Mouse (Mus musculus): ENCODE results near the gene Nhs. TPM values are rescaled to one million over a fixed set of nuclear protein-coding genes. Genes with fewer than 3 reads are reported as not detected.

The Nhs gene
- total and polyA plus RNA-seq, 3 experiments, result 0.04 TPM; not detected in 2

GRCm38 (mm10) chrX:161940696-161941095 is 218.8 kb downstream of the Nhs start:
- TF ChIP-seq POLR2A (IDR thresholded peaks at IDR 0.05; ENCODE audit: control insufficient read depth in 1 of 2, insufficient read depth in 1 of 2, low read depth in 1 of 2, low read length in 2 of 2, poor library complexity in 1 of 2), result no peak
- no peak for TF ChIP-seq USF1 (IDR thresholded peaks at IDR 0.05; ENCODE audit: low read depth, low read length)
- TF ChIP-seq E2F4 (IDR thresholded peaks at IDR 0.05; ENCODE audit: borderline replicate concordance, low read depth, low read length), result no peak
- TF ChIP-seq GATA1 (IDR thresholded peaks at IDR 0.05; ENCODE audit: low read depth, low read length), result no peak
- TF ChIP-seq RCOR1 (IDR thresholded peaks at IDR 0.05; ENCODE audit: low read depth, low read length), result no peak
- no peak for TF ChIP-seq POLR2AphosphoS5 (IDR thresholded peaks at IDR 0.05; ENCODE audit: borderline replicate concordance, low read depth, low read length)
- no peak for TF ChIP-seq JUND (IDR thresholded peaks at IDR 0.05; ENCODE audit: low read depth, low read length)
- no peak for TF ChIP-seq ZNF384 (IDR thresholded peaks at IDR 0.05; ENCODE audit: low read depth, low read length)
- TF ChIP-seq GABPA (IDR thresholded peaks at IDR 0.05; ENCODE audit: low read depth, low read length), result no peak
- no peak for TF ChIP-seq MAZ (IDR thresholded peaks at IDR 0.05; ENCODE audit: low read depth, low read length)
- no peak for TF ChIP-seq CTCF (IDR thresholded peaks at IDR 0.05 in 2 of 3, conservative IDR thresholded peaks at IDR 0.05 in 1 of 3; ENCODE audit: control insufficient read depth in 1 of 3, insufficient read depth in 1 of 3, low read depth in 2 of 3, low read length in 3 of 3, poor library complexity in 1 of 3, severe bottlenecking in 1 of 3)
- no peak for TF ChIP-seq SIN3A (IDR thresholded peaks at IDR 0.05; ENCODE audit: low read length)
- no peak for TF ChIP-seq NELFE (IDR thresholded peaks at IDR 0.05; ENCODE audit: low read depth, low read length)
- TF ChIP-seq ZKSCAN1 (IDR thresholded peaks at IDR 0.05; ENCODE audit: low read depth, low read length), result no peak
- no peak for TF ChIP-seq TAL1 (IDR thresholded peaks at IDR 0.05; ENCODE audit: low read length)
- no peak for TF ChIP-seq USF2 (IDR thresholded peaks at IDR 0.05; ENCODE audit: borderline replicate concordance in 1 of 2, insufficient read depth in 1 of 2, low read depth in 1 of 2, low read length in 2 of 2)
- no peak for TF ChIP-seq MXI1 (IDR thresholded peaks at IDR 0.05; ENCODE audit: low read depth, low read length)
- no peak for TF ChIP-seq UBTF (IDR thresholded peaks at IDR 0.05; ENCODE audit: borderline replicate concordance, insufficient read depth, low read depth, low read length)
- no peak for TF ChIP-seq MYB (IDR thresholded peaks at IDR 0.05; ENCODE audit: low read depth, low read length)
- TF ChIP-seq TBP (IDR thresholded peaks at IDR 0.05; ENCODE audit: low read depth, low read length), result no peak
- Histone ChIP-seq H3K4me3 (ENCODE audit: control insufficient read depth in 1 of 2, insufficient read depth in 1 of 2, low read depth in 2 of 2, low read length in 2 of 2) (no peak overlapping the region), H3K4me1 (ENCODE audit: control insufficient read depth in 1 of 2, insufficient read depth in 2 of 2, low read length in 2 of 2) (no peaks in the 10 kb centered on the region), H3K9me3 (replicated peaks; ENCODE audit: insufficient read depth, low read length) (no peaks in the 10 kb centered on the region), H3K79me2 (ENCODE audit: control insufficient read depth, insufficient read depth, low read length, poor library complexity) (no peaks in the 10 kb centered on the region), H3K27me3 (ENCODE audit: control insufficient read depth in 1 of 2, insufficient read depth in 2 of 2, low read length in 2 of 2) (no peaks in the 10 kb centered on the region), H3K9ac (ENCODE audit: control insufficient read depth, low read depth, low read length, poor library complexity, severe bottlenecking) (no peak overlapping the region), H3K27ac (ENCODE audit: control insufficient read depth, low read depth, low read length) (no peak overlapping the region), H3K36me3 (ENCODE audit: control insufficient read depth in 1 of 2, insufficient read depth in 2 of 2, low read length in 2 of 2) (no peaks in the 10 kb centered on the region)
- DNase-seq (ENCODE audit: low read depth, low spot score), result no peak

GRCm38 (mm10) chrX:161926683-161927053 is 232.9 kb downstream of the Nhs start:
- TF ChIP-seq ZC3H11A (IDR thresholded peaks at IDR 0.05; ENCODE audit: low read depth, low read length) (no peak), MXI1 (IDR thresholded peaks at IDR 0.05; ENCODE audit: low read depth, low read length) (no peak), TCF12 (IDR thresholded peaks at IDR 0.05; ENCODE audit: low read depth, low read length) (no peak), SMC3 (IDR thresholded peaks at IDR 0.05; ENCODE audit: low read depth, low read length) (no peak), POLR2AphosphoS2 (IDR thresholded peaks at IDR 0.05; ENCODE audit: low read length) (no peak), ZMIZ1 (IDR thresholded peaks at IDR 0.05; ENCODE audit: low read depth, low read length) (no peak), CTCF (IDR thresholded peaks at IDR 0.05 in 2 of 3, conservative IDR thresholded peaks at IDR 0.05 in 1 of 3; ENCODE audit: control insufficient read depth in 1 of 3, insufficient read depth in 1 of 3, low read depth in 2 of 3, low read length in 3 of 3, poor library complexity in 1 of 3, severe bottlenecking in 1 of 3) (no peak), POLR2A (IDR thresholded peaks at IDR 0.05; ENCODE audit: control insufficient read depth in 1 of 2, insufficient read depth in 1 of 2, low read depth in 1 of 2, low read length in 2 of 2, poor library complexity in 1 of 2) (no peak), USF1 (IDR thresholded peaks at IDR 0.05; ENCODE audit: low read depth, low read length) (no peak), BHLHE40 (IDR thresholded peaks at IDR 0.05; ENCODE audit: borderline replicate concordance, low read depth, low read length) (no peak), GATA1 (IDR thresholded peaks at IDR 0.05; ENCODE audit: low read depth, low read length) (no peak), UBTF (IDR thresholded peaks at IDR 0.05; ENCODE audit: borderline replicate concordance, insufficient read depth, low read depth, low read length) (no peak), GABPA (IDR thresholded peaks at IDR 0.05; ENCODE audit: low read depth, low read length) (no peak), USF2 (IDR thresholded peaks at IDR 0.05; ENCODE audit: borderline replicate concordance in 1 of 2, insufficient read depth in 1 of 2, low read depth in 1 of 2, low read length in 2 of 2) (no peak), MAFK (IDR thresholded peaks at IDR 0.05; ENCODE audit: borderline replicate concordance, low read depth, low read length) (no peak), NELFE (IDR thresholded peaks at IDR 0.05; ENCODE audit: low read depth, low read length) (no peak), HCFC1 (IDR thresholded peaks at IDR 0.05; ENCODE audit: low read depth, low read length) (no peak)
- H3K4me1 ChIP-seq (ENCODE audit: control insufficient read depth in 1 of 2, insufficient read depth in 2 of 2, low read length in 2 of 2), result no peaks in the 10 kb centered on the region

More at GRCm38 (mm10) chrX:161926683-161927053, 232.9 kb downstream of the Nhs start:
- no peak overlapping the region for H3K4me3 ChIP-seq (ENCODE audit: control insufficient read depth in 1 of 2, insufficient read depth in 1 of 2, low read depth in 2 of 2, low read length in 2 of 2)
- H3K27me3 ChIP-seq (ENCODE audit: control insufficient read depth in 1 of 2, insufficient read depth in 2 of 2, low read length in 2 of 2), result no peaks in the 10 kb centered on the region
- no peak for DNase-seq (ENCODE audit: low read depth, low spot score)
- H3K9me3 ChIP-seq (replicated peaks; ENCODE audit: insufficient read depth, low read length), result no peaks in the 10 kb centered on the region
- no peaks in the 10 kb centered on the region for H3K36me3 ChIP-seq (ENCODE audit: control insufficient read depth in 1 of 2, insufficient read depth in 2 of 2, low read length in 2 of 2)
- no peak overlapping the region for H3K9ac ChIP-seq (ENCODE audit: control insufficient read depth, low read depth, low read length, poor library complexity, severe bottlenecking)
- no peaks in the 10 kb centered on the region for H3K79me2 ChIP-seq (ENCODE audit: control insufficient read depth, insufficient read depth, low read length, poor library complexity)
- H3K27ac ChIP-seq (ENCODE audit: control insufficient read depth, low read depth, low read length), result no peak overlapping the region

Measured in MEL (cell line).